Mouse (Mus musculus): ENCODE measurements around the gene Camk1d. TPM values are rescaled to one million over a fixed set of nuclear protein-coding genes. Genes with fewer than 3 reads are reported as not detected.
A peak's percentile ranks its signal among the peaks of the same experiment; 100 is the strongest.
"Not testable (repeated sequence)": the region's sequence is repeated elsewhere in the genome, so short reads cannot be mapped to it uniquely, and the experiment has no call there.

Gene Camk1d
- total RNA-seq, 2 experiments from 2014 or later = 159 to 180 TPM

DNA sequence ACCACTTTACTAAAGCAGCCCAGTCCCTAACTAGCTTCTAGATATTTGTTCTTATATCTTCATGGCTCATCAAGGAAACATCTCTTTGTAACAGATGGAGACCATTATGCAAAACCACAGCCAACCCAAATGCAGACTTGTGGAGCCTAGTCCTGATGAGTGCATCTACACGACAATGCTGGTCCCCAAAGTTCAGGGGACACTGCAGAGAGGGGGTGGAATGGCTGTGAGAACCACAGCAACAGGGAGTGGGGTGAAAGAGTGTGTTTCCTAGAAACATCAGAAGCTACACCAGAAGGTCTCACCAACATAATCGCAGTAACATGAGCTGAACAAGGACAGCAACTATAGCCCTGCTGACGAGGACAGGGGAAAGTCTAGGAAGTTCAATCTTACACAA lies 152.9 kb downstream of the Camk1d start:
- no peak overlapping the region for H3K27ac ChIP-seq
- no peak for TF ChIP-seq CTCF (conservative IDR thresholded peaks at IDR 0.05)

DNA sequence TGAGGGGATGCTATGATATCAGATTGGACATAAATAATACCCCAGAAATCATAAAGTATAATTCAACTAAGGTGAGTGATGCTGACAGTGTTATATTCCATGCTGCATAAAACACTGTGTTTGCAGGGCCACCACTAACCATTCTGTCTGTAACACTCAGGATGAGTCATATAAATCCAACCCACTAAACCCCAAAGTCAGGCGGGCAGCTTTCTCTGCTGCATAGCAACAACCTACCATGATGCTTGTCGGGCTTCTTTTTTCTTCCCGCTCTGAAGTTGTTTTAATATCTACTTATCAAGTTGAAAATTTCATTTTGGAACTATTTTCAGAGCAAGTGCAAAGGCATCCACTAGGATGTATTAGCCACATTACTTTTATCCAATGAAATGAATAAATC lies 161.1 kb downstream of the Camk1d start:
- Histone ChIP-seq H3K27ac (peak overlapping the region; percentile 81), H3K4me3 (no peak overlapping the region)
- TF ChIP-seq CTCF (conservative IDR thresholded peaks at IDR 0.05) = no peak; the same call in 1 of the 2 replicates
- peak in 1 of 2 experiments; percentile 34 for DNase-seq (ENCODE audit: low spot score in 2 of 2)

More for the DNA sequence above, 152.9 kb downstream of the Camk1d start:
- no peak for DNase-seq (ENCODE audit: low spot score in 2 of 2)
- H3K4me3 ChIP-seq = no peak overlapping the region

DNA sequence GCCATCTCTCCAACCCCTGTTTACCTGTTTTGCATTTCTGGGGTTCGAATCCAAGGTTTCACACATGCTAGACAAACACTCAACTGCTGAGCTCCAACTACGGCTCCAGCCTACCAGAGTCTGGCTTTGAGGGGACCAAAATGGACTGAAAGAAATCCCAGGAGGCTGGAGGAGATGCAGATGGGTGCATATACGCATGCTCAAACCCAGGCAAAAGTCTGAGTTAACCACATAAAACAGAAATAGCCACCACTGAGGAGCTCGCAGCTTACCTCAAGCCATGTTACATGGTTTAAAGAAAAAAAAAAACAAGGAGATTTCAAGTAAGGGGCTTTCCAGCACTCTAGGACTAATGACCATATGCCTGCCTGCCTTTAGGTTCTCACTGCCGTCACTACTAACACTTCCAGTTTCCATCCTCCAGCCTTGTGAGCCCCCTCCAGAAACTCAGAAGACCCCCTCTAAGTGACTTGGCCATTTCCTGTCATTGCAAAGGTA lies 162.5 kb downstream of the Camk1d start:
- no peak for DNase-seq (ENCODE audit: low spot score in 2 of 2)
- TF ChIP-seq CTCF (conservative IDR thresholded peaks at IDR 0.05) = no peak
- H3K4me3 ChIP-seq = no peak overlapping the region
- peak overlapping the region; percentile 81; the same call in 1 of the 2 replicates for H3K27ac ChIP-seq

DNA sequence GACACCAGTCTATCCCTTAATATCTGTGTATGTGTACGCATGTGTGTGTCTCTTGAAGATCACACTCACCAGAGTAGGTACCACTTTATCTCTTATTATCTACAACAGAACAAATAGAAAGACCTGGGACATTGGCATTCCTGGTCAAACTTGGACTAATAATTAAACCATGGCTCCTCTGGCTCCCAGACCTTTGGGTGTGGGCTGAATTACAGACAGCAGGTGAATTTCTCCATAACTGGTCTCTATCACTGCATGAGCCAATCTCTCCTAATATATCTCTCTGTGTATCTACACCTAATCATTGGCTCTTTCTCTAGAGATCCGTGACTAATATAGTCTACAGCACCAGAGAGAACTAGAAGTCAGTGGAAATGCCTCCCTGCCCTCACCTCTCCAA lies 165.0 kb downstream of the Camk1d start:
- Histone ChIP-seq H3K27ac (no peak overlapping the region), H3K4me3 (no peak overlapping the region)
- TF ChIP-seq CTCF (conservative IDR thresholded peaks at IDR 0.05) = no peak
- DNase-seq (ENCODE audit: low spot score in 2 of 2) = no peak

DNA sequence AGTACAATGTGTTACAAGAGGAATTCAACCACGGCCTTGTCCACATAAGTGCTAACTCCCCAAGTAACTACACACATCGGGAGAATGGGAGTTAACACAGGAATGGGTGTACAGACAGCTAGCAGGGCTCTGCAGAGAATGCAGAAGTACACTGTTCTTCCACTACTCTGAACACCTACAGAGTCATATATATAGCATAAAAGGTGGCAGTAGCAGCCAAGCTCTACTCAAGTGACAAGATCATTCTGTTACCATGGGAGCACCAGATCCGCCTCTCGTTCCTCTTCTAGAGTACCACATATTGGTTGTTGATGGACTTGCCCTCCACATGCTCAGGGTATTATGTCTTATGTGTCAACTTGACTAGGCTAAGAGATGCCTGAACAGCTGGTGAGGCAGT lies 165.4 kb downstream of the Camk1d start:
- TF ChIP-seq CTCF (conservative IDR thresholded peaks at IDR 0.05) = no peak
- Histone ChIP-seq H3K27ac (peak overlapping the region; percentile 3; the same call in 1 of the 2 replicates), H3K4me3 (no peak overlapping the region)
- DNase-seq (ENCODE audit: low spot score in 2 of 2) = no peak

DNA sequence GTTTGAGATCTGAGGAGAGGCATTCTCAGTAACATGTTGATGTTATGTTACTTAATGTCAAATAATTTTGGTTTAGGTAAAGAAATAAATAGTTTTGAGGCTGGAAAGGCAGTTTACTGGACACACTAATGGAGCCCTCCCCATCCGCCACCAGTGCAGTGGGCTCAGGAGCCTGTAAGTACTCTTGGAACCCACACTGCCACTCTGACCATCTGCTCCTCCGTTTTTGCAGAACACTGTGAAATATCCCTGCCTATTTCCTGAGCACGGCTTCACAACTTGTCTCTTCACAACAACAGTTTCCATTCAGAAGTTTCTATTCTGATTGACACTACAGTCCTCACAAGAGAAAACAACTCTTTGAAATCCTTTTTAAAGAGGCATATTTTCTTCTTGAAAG lies 173.4 kb downstream of the Camk1d start:
- Histone ChIP-seq H3K4me3 (no peak overlapping the region), H3K27ac (peak overlapping the region; percentile 72)
- peak in 1 of 2 experiments; percentile 43 for DNase-seq (ENCODE audit: low spot score in 2 of 2)
- no peak for TF ChIP-seq CTCF (conservative IDR thresholded peaks at IDR 0.05)

DNA sequence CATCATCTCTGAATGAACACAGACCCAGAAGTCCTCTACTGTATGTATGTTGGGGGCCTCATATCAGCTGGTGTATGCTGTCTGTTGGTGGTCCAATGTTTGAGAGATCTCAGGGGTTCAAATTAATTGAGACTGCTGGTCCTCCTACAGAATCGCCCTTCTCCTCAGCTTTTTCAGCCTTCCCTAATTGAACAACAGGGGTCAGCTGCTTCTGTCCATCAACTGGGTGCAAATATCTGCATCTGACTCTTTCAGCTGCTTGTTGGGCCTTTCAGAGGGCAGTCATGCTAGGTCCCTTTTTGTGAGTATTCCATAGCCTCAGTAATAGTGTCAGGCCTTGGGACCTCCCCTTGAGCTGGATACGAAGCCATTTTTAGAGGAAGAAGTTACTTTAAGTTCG lies 174.4 kb downstream of the Camk1d start:
- H3K4me3 ChIP-seq; DNase-seq (ENCODE audit: low spot score in 2 of 2): not testable (repeated sequence)
- peak overlapping the region; percentile 72; the same call in 1 of the 2 replicates for H3K27ac ChIP-seq

DNA sequence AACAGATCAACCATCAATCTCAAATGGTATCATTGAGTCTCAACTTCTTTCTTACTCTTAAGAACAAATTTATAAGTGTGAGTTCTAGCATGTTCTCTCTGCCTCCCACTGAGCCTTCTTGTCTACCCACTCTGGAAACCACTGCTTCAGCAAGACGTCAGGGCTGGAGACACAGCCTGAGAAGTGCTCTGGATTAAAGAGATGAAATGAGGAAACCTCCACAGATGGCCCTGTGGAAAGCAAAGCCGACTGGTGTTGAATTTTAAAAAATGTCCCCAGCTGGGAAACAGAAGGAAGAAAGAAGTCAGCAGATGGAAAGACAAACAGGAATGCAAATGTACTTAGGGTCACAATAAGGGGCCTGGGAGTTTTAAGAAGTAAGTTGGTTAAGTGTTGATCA lies 180.4 kb downstream of the Camk1d start:
- Histone ChIP-seq H3K27ac (peak overlapping the region; percentile 52), H3K4me3 (no peak overlapping the region)
- DNase-seq (ENCODE audit: low spot score in 2 of 2) = peak; percentile 44 to 70
- no peak for TF ChIP-seq CTCF (conservative IDR thresholded peaks at IDR 0.05)

DNA sequence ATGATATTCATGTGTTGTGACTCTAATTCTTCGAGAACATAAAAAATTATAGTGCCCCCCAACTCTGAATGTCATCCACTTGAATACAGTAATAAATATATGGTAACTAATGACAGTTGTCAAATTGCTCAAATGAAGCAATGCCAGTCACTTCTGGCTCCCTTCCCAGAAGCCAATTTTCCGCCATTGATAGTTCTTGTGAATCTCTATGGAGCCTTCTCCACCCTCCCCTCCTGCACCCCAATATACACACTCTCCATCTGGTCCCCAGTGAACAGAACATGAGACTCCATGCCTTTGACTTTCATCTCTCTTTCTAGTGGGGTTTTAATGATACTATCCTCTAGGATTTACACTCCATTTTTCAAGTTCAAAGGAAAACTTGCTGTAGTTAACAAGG lies 184.3 kb downstream of the Camk1d start:
- no peak for TF ChIP-seq CTCF (conservative IDR thresholded peaks at IDR 0.05)
- DNase-seq (ENCODE audit: low spot score in 2 of 2) = no peak
- Histone ChIP-seq H3K4me3 (no peak overlapping the region), H3K27ac (no peak overlapping the region)

DNA sequence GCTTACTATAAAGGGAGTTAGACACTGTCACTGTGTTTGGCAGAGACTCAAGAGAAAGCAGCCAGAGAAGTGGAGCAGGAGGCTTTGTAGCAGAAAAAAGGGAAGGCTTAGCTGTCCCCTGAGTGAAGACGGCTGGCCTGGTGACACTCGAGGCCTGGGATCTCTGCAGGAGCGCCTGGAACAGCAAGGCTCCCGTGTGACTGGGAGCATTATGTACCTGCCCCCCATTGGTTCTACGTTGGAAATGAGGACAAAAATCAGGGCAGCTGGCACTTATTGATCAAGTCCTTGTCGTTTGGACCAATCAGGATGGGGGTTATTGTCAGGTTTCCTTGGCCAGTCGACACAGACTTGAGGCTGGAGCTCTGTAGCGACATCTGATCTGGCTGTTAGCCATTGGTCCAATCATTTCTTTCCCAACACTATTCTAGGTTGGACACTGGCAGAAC lies 195.1 kb downstream of the Camk1d start:
- no peak overlapping the region for H3K4me3 ChIP-seq
- no peak for TF ChIP-seq CTCF (conservative IDR thresholded peaks at IDR 0.05)
- peak in 1 of 2 experiments; percentile 48 for DNase-seq (ENCODE audit: low spot score in 2 of 2)
- peak overlapping the region; percentile 53 for H3K27ac ChIP-seq

DNA sequence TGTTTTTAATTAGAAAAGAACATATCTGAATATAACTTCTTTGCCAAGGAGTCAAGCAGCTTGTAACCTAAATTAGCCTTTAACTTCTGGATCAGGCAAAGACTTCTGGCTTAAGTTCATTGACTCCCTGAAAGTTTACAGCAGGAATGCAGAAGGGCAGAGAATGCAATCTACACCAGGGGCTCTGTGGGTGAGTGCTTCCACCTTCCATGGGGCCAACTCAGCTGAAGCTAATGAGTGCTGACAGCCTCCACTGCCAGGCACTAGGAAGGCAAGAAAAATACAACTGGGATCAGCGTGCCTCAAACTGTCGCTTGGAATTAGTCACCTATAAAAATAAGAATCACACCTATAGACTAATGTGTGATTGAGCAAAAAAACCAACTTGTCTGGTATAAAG lies 199.2 kb downstream of the Camk1d start:
- TF ChIP-seq CTCF (conservative IDR thresholded peaks at IDR 0.05) = no peak
- DNase-seq (ENCODE audit: low spot score in 2 of 2) = no peak
- Histone ChIP-seq H3K27ac (no peak overlapping the region), H3K4me3 (no peak overlapping the region)

DNA sequence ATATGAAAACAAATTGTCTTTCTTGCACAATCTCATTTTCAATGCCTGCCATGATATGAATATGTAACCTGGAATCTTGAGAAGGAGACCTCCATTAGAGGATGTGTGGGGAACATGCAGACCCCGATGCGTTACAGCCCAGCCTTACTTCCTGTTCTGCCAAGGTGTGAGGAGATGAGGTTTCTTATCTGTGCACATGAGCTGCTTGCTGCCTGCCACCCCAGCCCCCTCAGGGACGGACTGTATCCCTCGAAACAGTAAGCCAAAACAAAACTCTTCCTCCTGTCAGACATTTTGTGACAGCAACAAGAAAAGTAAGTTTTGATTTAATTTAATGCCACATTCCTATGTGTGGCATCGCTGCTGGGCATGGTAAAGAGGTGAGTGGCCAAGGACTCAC lies 200.2 kb downstream of the Camk1d start:
- TF ChIP-seq CTCF (conservative IDR thresholded peaks at IDR 0.05) = no peak
- Histone ChIP-seq H3K27ac (no peak overlapping the region), H3K4me3 (no peak overlapping the region)
- no peak for DNase-seq (ENCODE audit: low spot score in 2 of 2)

DNA sequence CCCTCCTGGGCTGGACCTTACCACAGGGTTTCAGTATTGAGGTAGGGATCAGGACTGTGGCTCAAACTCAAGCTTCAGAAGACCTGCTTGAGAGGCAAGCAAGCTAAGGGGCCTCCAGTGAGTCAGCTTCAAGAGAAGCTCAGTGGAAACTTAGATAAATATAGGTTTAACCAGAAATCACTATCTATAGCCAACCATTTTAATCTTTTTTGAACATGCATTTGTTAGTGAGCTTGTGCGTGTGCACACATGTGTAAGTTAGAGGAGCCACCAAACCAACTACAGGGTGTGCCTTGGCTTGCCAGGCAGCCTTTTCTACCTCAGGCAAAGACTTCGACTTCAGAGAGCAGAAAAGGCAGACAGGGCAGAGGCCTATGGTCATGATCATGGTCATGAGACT lies 200.7 kb downstream of the Camk1d start:
- Histone ChIP-seq H3K27ac (no peak overlapping the region), H3K4me3 (no peak overlapping the region)
- DNase-seq (ENCODE audit: low spot score in 2 of 2) = no peak
- TF ChIP-seq CTCF (conservative IDR thresholded peaks at IDR 0.05) = no peak

DNA sequence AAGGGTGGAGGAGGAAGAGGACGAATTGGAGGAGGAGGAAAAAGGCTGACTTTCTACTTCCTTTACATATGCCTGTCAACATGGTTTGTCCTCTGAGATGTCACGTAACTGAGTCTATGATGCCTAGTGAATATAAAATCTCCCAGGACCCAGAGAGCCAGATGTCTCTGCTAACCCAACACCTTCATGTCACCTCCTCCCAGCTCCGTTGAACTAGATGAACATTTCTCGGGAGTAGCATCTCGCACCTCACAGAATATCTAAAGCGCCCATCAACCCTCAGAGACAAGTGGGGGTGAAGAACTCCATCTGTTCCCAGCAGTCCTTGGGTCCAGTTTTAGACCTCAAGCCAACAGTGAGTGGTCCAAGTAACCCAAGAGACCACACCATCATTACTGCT lies 204.3 kb downstream of the Camk1d start:
- H3K27ac ChIP-seq = no peak overlapping the region
- TF ChIP-seq CTCF (conservative IDR thresholded peaks at IDR 0.05) = no peak
- DNase-seq (ENCODE audit: low spot score in 2 of 2) = no peak
- H3K4me3 ChIP-seq = no peak overlapping the region

DNA sequence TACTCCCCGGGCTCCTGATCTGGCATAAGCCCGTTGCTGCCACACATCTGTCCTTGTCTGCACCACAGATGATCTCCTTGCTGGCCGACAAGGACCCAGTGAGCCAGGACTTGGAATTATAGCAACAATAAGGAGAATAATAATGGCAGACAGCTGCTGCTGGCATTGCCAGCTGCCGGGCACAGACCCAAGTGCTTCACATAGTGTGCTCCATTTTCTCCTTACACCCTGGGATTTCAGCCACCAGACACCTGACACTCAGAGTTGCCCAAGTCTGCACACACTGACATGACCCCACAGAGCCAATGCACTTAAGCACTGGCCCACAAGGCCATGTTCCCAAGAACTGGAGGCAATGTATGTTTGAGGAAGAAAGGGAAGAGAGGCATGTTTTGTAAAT lies 214.7 kb downstream of the Camk1d start:
- Histone ChIP-seq H3K27ac (no peak overlapping the region), H3K4me3 (no peak overlapping the region)
- DNase-seq (ENCODE audit: low spot score in 2 of 2) = no peak
- no peak for TF ChIP-seq CTCF (conservative IDR thresholded peaks at IDR 0.05)
